In the genomic region with DNA sequence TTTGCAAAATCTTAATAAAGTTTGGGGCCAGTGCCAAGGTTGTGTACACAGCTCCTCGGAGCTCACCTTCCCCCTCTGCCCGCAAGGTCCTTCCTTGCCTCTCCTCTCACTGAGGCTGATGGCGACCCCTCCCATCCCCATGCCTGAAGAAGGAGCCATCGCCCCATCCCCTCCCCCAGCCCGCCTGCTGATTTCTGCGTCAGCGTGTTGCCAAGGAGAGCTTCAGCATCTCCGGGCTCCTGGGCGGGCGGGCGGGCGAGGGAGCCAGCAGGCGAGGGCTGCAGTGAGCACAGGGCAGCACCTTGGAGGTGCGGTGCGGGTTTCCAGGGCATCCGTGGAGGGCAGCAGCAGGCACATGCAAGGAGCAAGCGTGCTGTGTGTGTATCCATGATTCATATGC, we compare ENCODE assay signal across 9 mouse cellular contexts. TPM values are rescaled to one million over a fixed set of nuclear protein-coding genes. Genes with fewer than 3 reads are reported as not detected.
DNase-seq lines count a peak whose midpoint lies in the region; ATAC-seq and TF ChIP-seq lines count a peak whose summit lies in the region.
"Had no signal": no experiment of that assay in that cellular context is flagged by ENCODE, and none has a peak within 500 bp of the region (broad histone marks: within the 10 kb centered on the region; RNA-seq: fewer than 3 reads in every experiment).

No protein-coding gene starts in this region.

- 0 out of 2 replicates have a peak overlapping the region, but pooled peaks have one; percentile 27 for H3K9ac ChIP-seq in heart, embryonic 14.5 days (ENCODE audit: low read length)
- 0 out of 2 replicates have a peak overlapping the region, but pooled peaks have one; percentile 25 for H3K9ac ChIP-seq in forebrain, postnatal 0 days
- H3K9ac ChIP-seq in limb, embryonic 13.5 days: peak overlapping the region; percentile 63

- intact Hi-C loops in heart, postnatal 14 days (cut with DNase I): no loop called here
- intact Hi-C loops in gastrocnemius, postnatal 36 days (cut with DNase I): no loop called here

- no peaks in the 10 kb centered on the region for H3K9me3 ChIP-seq in heart, embryonic 14.5 days (ENCODE audit: control insufficient read depth, low read length)
- no peaks in the 10 kb centered on the region for H3K9me3 ChIP-seq in forebrain, postnatal 0 days (ENCODE audit: low read length)
- no peaks in the 10 kb centered on the region for H3K9me3 ChIP-seq in limb, embryonic 13.5 days

- no peak for TF ChIP-seq CTCF in forebrain, postnatal 0 days (IDR thresholded peaks at IDR 0.05; ENCODE audit: low read depth)

- WGBS in heart, embryonic 14.5 days: under 1% methylated on average over 14 of the region's 17 CpGs
- WGBS in forebrain, postnatal 0 days: 4% methylated on average over 17 of the region's 17 CpGs
- WGBS in limb, embryonic 13.5 days: 3% methylated on average over 14 of the region's 17 CpGs

- no peak for DNase-seq in heart, postnatal 14 days
- peak; percentile 40 to 58 for DNase-seq in cerebellum, postnatal 25 days
- peak; percentile 54 for DNase-seq in forebrain, postnatal 0 days
- DNase-seq in right cerebral cortex, postnatal 4 days: peak; percentile 55
- no peak for DNase-seq in thymus, postnatal 4 days
- DNase-seq in gastrocnemius, postnatal 36 days: no peak

- H3K4me2 ChIP-seq in heart, embryonic 14.5 days (ENCODE audit: low read length): peak overlapping the region; percentile 60
- peak overlapping the region; percentile 45 for H3K4me2 ChIP-seq in forebrain, postnatal 0 days (ENCODE audit: low read depth)
- peak overlapping the region; percentile 65 for H3K4me2 ChIP-seq in limb, embryonic 13.5 days (replicated peaks)

- H3K36me3 ChIP-seq in heart, embryonic 14.5 days (ENCODE audit: control insufficient read depth, insufficient read depth, low read length): no peaks in the 10 kb centered on the region
- peaks cover 25% of the 10 kb centered on the region for H3K36me3 ChIP-seq in forebrain, postnatal 0 days (ENCODE audit: insufficient read depth)
- H3K36me3 ChIP-seq in limb, embryonic 13.5 days: peaks cover 9% of the 10 kb centered on the region
- H3K36me3 ChIP-seq: G1E had no signal

- peak overlapping the region; percentile 9 to 12; a peak in 2 of 4 replicates for H3K4me3 ChIP-seq in heart, embryonic 14.5 days (ENCODE audit: control insufficient read depth in 1 of 2, insufficient read depth in 1 of 2, low read depth in 1 of 2, low read length in 2 of 2)
- H3K4me3 ChIP-seq in forebrain, postnatal 0 days (ENCODE audit: low read depth, low read length): peak overlapping the region; percentile 12
- H3K4me3 ChIP-seq in limb, embryonic 13.5 days: peak overlapping the region; percentile 32

- peaks cover 12% of the 10 kb centered on the region; the same call in 1 of the 2 replicates for H3K27me3 ChIP-seq in heart, embryonic 14.5 days (ENCODE audit: control insufficient read depth, insufficient read depth, low read length)
- no peaks in the 10 kb centered on the region for H3K27me3 ChIP-seq in forebrain, postnatal 0 days (ENCODE audit: insufficient read depth, low read length)
- peaks cover 7% of the 10 kb centered on the region for H3K27me3 ChIP-seq in limb, embryonic 13.5 days

- no peak for ATAC-seq in heart, embryonic 14.5 days (ENCODE audit: insufficient number of reproducible peaks, insufficient read depth, low FRiP score, low read depth)
- ATAC-seq in forebrain, postnatal 0 days: peak; percentile 57
- peak; percentile 67 for ATAC-seq in limb, embryonic 13.5 days (ENCODE audit: low FRiP score, low read depth)

- H3K27ac ChIP-seq in heart, embryonic 14.5 days (replicated peaks in 1 of 2; ENCODE audit: control insufficient read depth in 1 of 2, insufficient read depth in 1 of 2, low read depth in 2 of 2, low read length in 2 of 2): no peak overlapping the region
- H3K27ac ChIP-seq in forebrain, postnatal 0 days (ENCODE audit: low read depth, low read length): no peak overlapping the region
- no peak overlapping the region for H3K27ac ChIP-seq in limb, embryonic 13.5 days

- peaks cover 17 to 24% of the 10 kb centered on the region in 2 experiments for H3K4me1 ChIP-seq in heart, embryonic 14.5 days (ENCODE audit: control insufficient read depth in 2 of 2, insufficient read depth in 2 of 2, low read length in 2 of 2)
- peaks cover 7% of the 10 kb centered on the region for H3K4me1 ChIP-seq in forebrain, postnatal 0 days (ENCODE audit: insufficient read depth)
- peaks cover 25% of the 10 kb centered on the region for H3K4me1 ChIP-seq in limb, embryonic 13.5 days

RNA-seq across cellular contexts. Expression of a gene that starts 28.4 kb away (rescaled TPM):
- polyA plus RNA-seq in heart, embryonic 14.5 days (2014; fragmentation: Nextera tagmentation; extraction: Ambion mirVana): 0.67 and 0.76 TPM in 2 replicates
- under 1 TPM; 0.60 to 0.98 TPM for total RNA-seq in heart, postnatal 14 days (2021)
- 127 and 140 TPM in 2 replicates for total RNA-seq in forebrain, postnatal 0 days (2014; rRNA removed)
- polyA plus RNA-seq in forebrain, postnatal 0 days (2015; fragmentation: Nextera tagmentation; extraction: Ambion mirVana): 76.7 and 106 TPM in 2 replicates
- 2.4 and 3.8 TPM in 2 replicates for polyA plus RNA-seq in limb, embryonic 13.5 days (2015; fragmentation: Nextera tagmentation; extraction: Ambion mirVana)
- total RNA-seq in gastrocnemius, postnatal 36 days (2021): under 1 TPM; 0.23 to 0.32 TPM

RNA-seq across cellular contexts. Expression of a gene that starts 37.0 kb away (rescaled TPM):
- not detected in 2 replicates for polyA plus RNA-seq in heart, embryonic 14.5 days (2014; fragmentation: Nextera tagmentation; extraction: Ambion mirVana)
- total RNA-seq in heart, postnatal 14 days (2021): not detected
- 0.23 and 0.24 TPM in 2 replicates for total RNA-seq in forebrain, postnatal 0 days (2014; rRNA removed)
- polyA plus RNA-seq in forebrain, postnatal 0 days (2015; fragmentation: Nextera tagmentation; extraction: Ambion mirVana): 0.90 and 1.1 TPM in 2 replicates
- polyA plus RNA-seq in limb, embryonic 13.5 days (2015; fragmentation: Nextera tagmentation; extraction: Ambion mirVana): not detected in 2 replicates
- not detected for total RNA-seq in gastrocnemius, postnatal 36 days (2021)
- polyA plus RNA-seq: G1E had no signal

RNA-seq across cellular contexts. Expression of a gene that starts 41.5 kb away (rescaled TPM):
- polyA plus RNA-seq in heart, embryonic 14.5 days (2014; fragmentation: Nextera tagmentation; extraction: Ambion mirVana): 2.0 and 4.5 TPM in 2 replicates
- 1 to 10 TPM in 1 of 2 experiments, under 1 TPM in 1; 0.80 to 1.2 TPM for total RNA-seq in heart, postnatal 14 days (2021)
- total RNA-seq in forebrain, postnatal 0 days (2014; rRNA removed): 20.1 and 24.4 TPM in 2 replicates
- 17.9 and 26.8 TPM in 2 replicates for polyA plus RNA-seq in forebrain, postnatal 0 days (2015; fragmentation: Nextera tagmentation; extraction: Ambion mirVana)
- 11.2 and 11.6 TPM in 2 replicates for polyA plus RNA-seq in limb, embryonic 13.5 days (2015; fragmentation: Nextera tagmentation; extraction: Ambion mirVana)
- under 1 TPM; 0.27 to 0.51 TPM for total RNA-seq in gastrocnemius, postnatal 36 days (2021)
- polyA plus RNA-seq: G1E had no signal

Comparison
In these comparisons a context has a peak if more than half of its experiments do, and no peak if none do; other contexts are left out.
1. DNase-seq: peak in cerebellum, postnatal 25 days (2 of 2), forebrain, postnatal 0 days (single experiment) and right cerebral cortex, postnatal 4 days (single experiment); none in heart, postnatal 14 days (0 of 2), thymus, postnatal 4 days (single experiment) and gastrocnemius, postnatal 36 days (0 of 2).
2. RNA of a gene that starts 28.4 kb away (total RNA-seq): 127 to 140 TPM in forebrain, postnatal 0 days; 0.60 to 0.98 TPM in heart, postnatal 14 days and 0.23 to 0.32 TPM in gastrocnemius, postnatal 36 days; every median in the first group is over 10 times any median in the second.
3. Peak in every context shown above with its lines, with median percentiles within 50 percentile points of each other: H3K4me2 ChIP-seq, H3K4me3 ChIP-seq and H3K9ac ChIP-seq.